In genomic region chr10:70363054-70363453, GRCm38 (mm10) we compare ENCODE assay signal across 9 mouse cellular contexts.
DNase-seq lines count a peak whose midpoint lies in the region; ATAC-seq and TF ChIP-seq lines count a peak whose summit lies in the region.
"Had no signal": no experiment of that assay in that cellular context is flagged by ENCODE, and none has a peak within 500 bp of the region (broad histone marks: within the 10 kb centered on the region; RNA-seq: fewer than 3 reads in every experiment).

No protein-coding gene starts in this region.

- no peak overlapping the region for H3K4me3 ChIP-seq in kidney, embryonic 15.5 days (replicated peaks)
- H3K4me3 ChIP-seq: liver, embryonic 13.5 days had no signal

- peak; percentile 70 for TF ChIP-seq CTCF in Patski (IDR thresholded peaks at IDR 0.05)

- in situ Hi-C loops in Patski (cut with MboI; ENCODE audit: low pct_unique_long_range_greater_than_20kb): loop anchor here (10.0 kb wide), 1 partner anchor 192 kb away; no protein-coding TSS in a partner anchor

- no peak overlapping the region for H3K9ac ChIP-seq in kidney, embryonic 15.5 days
- H3K9ac ChIP-seq: liver, embryonic 13.5 days had no signal

- peak; percentile 45 for DNase-seq in adrenal gland, postnatal 10 days
- no peak for DNase-seq in adrenal gland, postnatal 4 days (ENCODE audit: low spot score in 2 of 2)
- DNase-seq in kidney, adult 9 months: peak; percentile 33
- DNase-seq in Patski (ENCODE audit: low read depth, low spot score): no peak
- peak; percentile 41 to 46 for DNase-seq in kidney, postnatal 4 days
- DNase-seq in spleen, adult 12 weeks (ENCODE audit: low spot score): no peak
- DNase-seq in ovary, postnatal 36 days (ENCODE audit: low spot score): no peak
- DNase-seq: liver, embryonic 13.5 days had no signal

- CTCF ChIA-PET in Patski (lab: Charles Lee): interaction anchor here (0.6 to 1.2 kb wide), 3 partner anchors 144 to 452 kb away, joined by 3 to 4 read pairs (median 4); no protein-coding TSS in a partner anchor

- POLR2A ChIA-PET in Patski (lab: Charles Lee): no interaction called here

- no peaks in the 10 kb centered on the region for H3K9me3 ChIP-seq in kidney, embryonic 15.5 days (replicated peaks)
- H3K9me3 ChIP-seq: liver, embryonic 13.5 days had no signal

- no peak for ATAC-seq in kidney, embryonic 15.5 days (replicated peaks; ENCODE audit: low FRiP score)
- ATAC-seq in Patski: no peak

- H3K4me1 ChIP-seq in kidney, embryonic 15.5 days: peaks cover 9% of the 10 kb centered on the region
- H3K4me1 ChIP-seq: liver, embryonic 13.5 days had no signal

- no peak overlapping the region for H3K27ac ChIP-seq in kidney, embryonic 15.5 days
- H3K27ac ChIP-seq: liver, embryonic 13.5 days had no signal

- no peaks in the 10 kb centered on the region for H3K27me3 ChIP-seq in kidney, embryonic 15.5 days
- no peaks in the 10 kb centered on the region for H3K27me3 ChIP-seq in Patski
- H3K27me3 ChIP-seq: liver, embryonic 13.5 days had no signal

- no peak overlapping the region for H3K4me2 ChIP-seq in kidney, embryonic 15.5 days
- H3K4me2 ChIP-seq: liver, embryonic 13.5 days had no signal

- no peaks in the 10 kb centered on the region for H3K36me3 ChIP-seq in kidney, embryonic 15.5 days
- H3K36me3 ChIP-seq: liver, embryonic 13.5 days had no signal

- WGBS in kidney, embryonic 15.5 days: 77% methylated on average over 4 of the region's 4 CpGs

Comparison
In these comparisons a context has a peak if more than half of its experiments do, and no peak if none do; other contexts are left out.
1. DNase-seq: peak in adrenal gland, postnatal 10 days (single experiment), kidney, adult 9 months (single experiment) and kidney, postnatal 4 days (2 of 2); none in adrenal gland, postnatal 4 days (0 of 2), Patski (single experiment), spleen, adult 12 weeks (single experiment) and ovary, postnatal 36 days (single experiment).